Mouse (Mus musculus): ENCODE results near the gene Gm14685.
"Not testable (repeated sequence)": the region's sequence is repeated elsewhere in the genome, so short reads cannot be mapped to it uniquely, and the experiment has no call there.

The Gm14685 gene

DNA sequence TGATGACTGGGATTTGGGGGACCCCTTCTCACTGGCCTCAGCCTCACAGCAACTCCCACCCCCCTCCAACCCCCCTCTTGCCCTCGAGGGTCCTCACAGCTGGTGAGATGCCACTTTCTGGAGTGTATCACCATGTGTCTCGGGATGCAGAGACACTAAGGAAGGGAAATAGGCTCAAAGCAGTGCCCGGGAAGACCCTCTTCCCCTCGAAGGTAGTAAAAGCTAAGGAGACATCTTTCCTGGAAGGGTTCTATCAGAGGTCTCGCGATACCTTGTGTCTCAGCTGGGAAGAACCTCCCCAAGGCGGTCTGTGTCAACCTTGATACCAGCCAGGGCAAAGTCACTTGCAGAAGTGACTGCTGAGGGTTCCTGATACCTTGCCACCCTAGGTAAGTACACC, at the start of gene Gm14685:
Gm14685 (plus strand) TSS at position 301 of the 400 bp plus-strand sequence.
- DNase-seq (ENCODE audit: low spot score in 2 of 2) = not testable (repeated sequence)

DNA sequence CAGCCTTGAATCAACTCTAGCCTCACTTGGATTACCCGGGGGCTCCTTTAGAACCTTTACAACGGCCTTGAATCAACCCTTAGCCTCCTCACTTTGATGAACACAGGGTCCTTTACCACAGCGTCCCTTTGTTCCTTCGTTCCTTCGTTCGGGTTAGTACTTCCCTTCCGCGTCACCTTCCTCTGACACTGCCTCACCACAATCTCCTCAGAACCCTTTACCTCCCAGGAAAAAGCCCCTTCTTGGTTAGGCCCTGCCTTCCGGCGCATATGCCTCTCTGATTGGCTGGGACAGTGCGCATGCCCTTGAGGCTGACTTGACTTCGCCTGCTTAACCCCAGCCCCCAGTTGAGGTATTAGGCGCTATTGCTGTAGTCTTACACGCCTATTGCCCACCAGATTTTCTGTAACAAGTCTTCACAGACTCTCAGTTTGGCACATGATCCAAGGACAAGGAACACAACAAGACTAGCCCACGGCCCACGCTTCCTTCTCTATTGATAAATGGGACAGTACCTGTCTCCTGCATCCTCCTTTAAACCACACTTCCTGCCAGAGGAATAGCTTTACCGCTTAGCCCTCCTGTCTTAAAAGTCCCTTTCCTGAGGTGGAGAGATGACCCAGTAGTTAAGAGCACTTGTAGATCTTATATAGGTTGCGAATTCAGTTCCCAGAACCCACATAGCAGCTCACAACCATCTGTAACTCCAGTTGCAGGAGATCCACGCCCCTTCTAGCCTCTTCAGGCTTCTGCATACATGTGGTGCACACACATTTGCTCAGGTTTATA, 34.4 kb upstream of the Gm14685 start, which contains the start of gene Xlr4a:
Xlr4a (minus strand) TSS at position 212 of the 789 bp plus-strand sequence.
- not testable (repeated sequence) for DNase-seq (ENCODE audit: low spot score in 2 of 2)

- peak in 1 of 2 experiments; percentile 16 for DNase-seq (ENCODE audit: low spot score in 2 of 2)
Observed at GRCm38 (mm10) chrX:73096941-73097508, 19.8 kb upstream of the Gm14685 start, which contains the start of gene Xlr3a. Xlr3a (minus strand) TSS chrX:73097095.

DNA sequence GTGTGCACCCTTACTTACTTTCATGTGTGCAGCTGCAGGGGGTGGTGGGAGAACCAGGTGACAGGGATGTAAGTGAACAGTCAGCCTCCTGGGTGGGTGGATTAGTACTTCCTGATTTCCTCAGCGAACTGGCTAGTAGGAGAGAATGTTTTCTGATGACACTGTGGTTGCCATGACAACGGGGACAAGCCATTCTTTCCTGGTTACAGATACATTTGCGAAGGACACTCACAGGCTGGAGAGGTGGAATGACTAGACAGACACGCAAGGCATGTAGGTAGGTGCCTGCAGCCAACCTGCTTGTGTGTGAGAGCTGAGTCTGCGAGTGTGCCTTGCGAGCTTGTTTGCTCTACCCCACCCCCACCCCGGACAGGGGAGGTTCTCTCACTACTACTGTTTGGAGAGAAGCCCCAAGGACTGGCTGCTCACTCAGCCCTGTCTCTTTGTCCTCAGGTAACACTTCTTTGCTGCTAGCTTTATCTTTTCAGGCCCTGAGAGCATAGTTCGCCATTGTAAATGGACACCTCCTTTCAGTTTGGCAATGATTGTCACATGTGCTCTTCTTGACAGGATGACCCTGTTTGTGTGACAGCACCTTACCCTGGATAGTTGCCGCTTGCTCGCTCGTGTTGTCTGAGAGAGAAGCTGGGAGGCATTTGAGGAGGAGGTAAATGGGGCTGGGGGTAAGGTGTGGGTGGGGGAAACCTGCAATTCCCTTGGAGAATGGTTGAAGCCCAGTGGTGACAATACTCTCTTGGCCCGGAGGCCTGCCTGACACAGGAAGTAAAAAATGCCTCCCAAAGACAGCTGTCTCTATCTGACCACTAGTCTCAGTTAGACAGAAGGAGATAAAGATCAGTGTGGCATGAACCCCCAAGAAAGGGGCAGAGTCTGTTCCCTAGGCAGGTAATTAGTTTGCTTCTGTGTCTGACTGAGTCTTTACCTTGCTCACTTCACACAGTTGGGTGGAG, 6.3 kb downstream of the Gm14685 start:
- DNase-seq (ENCODE audit: low spot score in 2 of 2) = not testable (repeated sequence)

DNA sequence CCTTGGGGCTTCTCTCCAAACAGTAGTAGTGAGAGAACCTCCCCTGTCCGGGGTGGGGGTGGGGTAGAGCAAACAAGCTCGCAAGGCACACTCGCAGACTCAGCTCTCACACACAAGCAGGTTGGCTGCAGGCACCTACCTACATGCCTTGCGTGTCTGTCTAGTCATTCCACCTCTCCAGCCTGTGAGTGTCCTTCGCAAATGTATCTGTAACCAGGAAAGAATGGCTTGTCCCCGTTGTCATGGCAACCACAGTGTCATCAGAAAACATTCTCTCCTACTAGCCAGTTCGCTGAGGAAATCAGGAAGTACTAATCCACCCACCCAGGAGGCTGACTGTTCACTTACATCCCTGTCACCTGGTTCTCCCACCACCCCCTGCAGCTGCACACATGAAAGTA, 26.4 kb downstream of the Gm14685 start:
- not testable (repeated sequence) for DNase-seq (ENCODE audit: low spot score in 2 of 2)

DNA sequence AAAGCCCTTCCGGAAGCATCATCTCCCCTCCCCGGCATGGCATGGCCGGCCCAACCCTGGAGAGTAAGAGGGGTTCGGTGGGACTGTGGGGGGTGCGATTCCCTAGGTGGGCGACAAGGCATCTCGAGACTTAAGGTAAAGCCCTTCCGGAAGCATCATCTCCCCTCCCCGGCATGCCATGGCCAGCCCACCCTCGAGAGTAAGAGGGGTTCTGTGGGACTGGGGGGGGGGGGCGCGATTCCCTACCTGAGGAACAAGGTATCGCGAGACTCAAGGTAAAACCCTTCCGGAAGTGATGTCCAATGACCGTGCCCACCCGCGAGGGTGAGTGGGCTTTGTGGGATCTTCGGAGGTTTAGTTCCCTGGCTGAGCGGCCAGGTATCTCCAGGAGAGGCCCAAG, 31.6 kb downstream of the Gm14685 start, which contains the start of gene Xlr5b:
Xlr5b (plus strand) TSS at position 301 of the 400 bp plus-strand sequence.
- DNase-seq (ENCODE audit: low spot score in 2 of 2) = not testable (repeated sequence)

GRCm38 (mm10) chrX:73149350-73149749, 32.5 kb downstream of the Gm14685 start, which contains the start of gene DXBay18:
DXBay18 (minus strand) TSS chrX:73149450.
- not testable (repeated sequence) for DNase-seq (ENCODE audit: low spot score in 2 of 2)

- DNase-seq (ENCODE audit: low spot score in 2 of 2) = not testable (repeated sequence)
Observed at GRCm38 (mm10) chrX:73176889-73177288, 60.0 kb downstream of the Gm14685 start, which contains the start of gene Spin2d. Spin2d (minus strand) TSS chrX:73176989.
